Mouse (Mus musculus) heart, postnatal 0 days (tissue): ENCODE measurements around the gene Oaf.

Experiments
- CTCF ChIP-seq: IDR thresholded peaks from 2 replicates; pipeline ENCODE4 v1.5.1; 2016; ENCODE audit warnings: antibody characterized with exemption, control low read depth, low read depth
- EP300 ChIP-seq: IDR thresholded peaks from 2 replicates; pipeline ENCODE4 v1.6.1; 2016; ENCODE audit warnings: antibody characterized with exemption, low read depth

GRCm38 (mm10) chr9:43263946-43264451 lies 24.3 kb upstream of the Oaf start:
- no peak for TF ChIP-seq CTCF
- TF ChIP-seq EP300 = no peak
